Mouse (Mus musculus) hindbrain, embryonic 15.5 days (tissue): ENCODE results near the gene Sdccag8. TPM values are rescaled to one million over a fixed set of nuclear protein-coding genes. Genes with fewer than 3 reads are reported as not detected.

ENCODE experiments used
- ATAC-seq: fragments of 200-750 bp; cut with Nextera tagmentation; 2 replicates; pipeline ENCODE4 v1.8.0; 2017; ENCODE audit warnings: low read depth, moderate number of reproducible peaks, moderate TSS enrichment; ENCODE audit not compliant: low FRiP score
- H3K27ac ChIP-seq: fragments of 300-500 bp; sonication (generic); replicated peaks from 2 replicates; pipeline ENCODE4 v1.5.1; 2015; ENCODE audit warnings: mild to moderate bottlenecking, inconsistent platforms
- H3K27me3 ChIP-seq: fragments of 300-500 bp; sonication (generic); 2 replicates; pipeline ENCODE4 v1.6.1; 2015; ENCODE audit warnings: control low read depth, inconsistent platforms
- H3K36me3 ChIP-seq: fragments of 300-500 bp; sonication (generic); 2 replicates; pipeline ENCODE4 v1.6.1; 2015; ENCODE audit warnings: control low read depth, inconsistent platforms
- H3K4me1 ChIP-seq: fragments of 300-500 bp; sonication (generic); replicated peaks from 2 replicates; pipeline ENCODE4 v1.6.1; 2015; ENCODE audit warnings: control low read depth, inconsistent platforms
- H3K4me2 ChIP-seq: fragments of 300-500 bp; sonication (generic); 2 replicates; pipeline ENCODE4 v1.6.1; 2015; ENCODE audit warnings: moderate library complexity, mild to moderate bottlenecking, inconsistent platforms
- H3K4me3 ChIP-seq: fragments of 300-500 bp; sonication (generic); 2 replicates; pipeline ENCODE4 v1.5.1; 2015; ENCODE audit warnings: mild to moderate bottlenecking, inconsistent platforms
- H3K9ac ChIP-seq: fragments of 300-500 bp; sonication (generic); 2 replicates; pipeline ENCODE4 v1.6.1; 2015; ENCODE audit warnings: inconsistent platforms
- H3K9me3 ChIP-seq: fragments of 300-500 bp; sonication (generic); 2 replicates; pipeline ENCODE4 v1.6.1; 2016; ENCODE audit warnings: control low read depth, inconsistent platforms
- WGBS: fragments of 180-500 bp; shearing (Covaris S2); methylation state at CpG from one replicate; pipeline ENCODE4 v1.1.7; 2015; 5-methylcytosine and 5-hydroxymethylcytosine counted together
- polyA plus RNA-seq: library from polyadenylated mRNA; unstranded; fragments of >200 nt; fragmentation: Nextera tagmentation; extraction: Ambion mirVana; gene quantifications from 2 replicates; pipeline ENCODE4 v1.2.1, GENCODE M21; 2015

The Sdccag8 gene
- polyA plus RNA-seq, 1 experiment from 2014 or later, result 22.8 TPM

GRCm38 (mm10) chr1:176851401-176851800 is 36.9 kb downstream of the Sdccag8 start:
- ATAC-seq, result no peak

DNA sequence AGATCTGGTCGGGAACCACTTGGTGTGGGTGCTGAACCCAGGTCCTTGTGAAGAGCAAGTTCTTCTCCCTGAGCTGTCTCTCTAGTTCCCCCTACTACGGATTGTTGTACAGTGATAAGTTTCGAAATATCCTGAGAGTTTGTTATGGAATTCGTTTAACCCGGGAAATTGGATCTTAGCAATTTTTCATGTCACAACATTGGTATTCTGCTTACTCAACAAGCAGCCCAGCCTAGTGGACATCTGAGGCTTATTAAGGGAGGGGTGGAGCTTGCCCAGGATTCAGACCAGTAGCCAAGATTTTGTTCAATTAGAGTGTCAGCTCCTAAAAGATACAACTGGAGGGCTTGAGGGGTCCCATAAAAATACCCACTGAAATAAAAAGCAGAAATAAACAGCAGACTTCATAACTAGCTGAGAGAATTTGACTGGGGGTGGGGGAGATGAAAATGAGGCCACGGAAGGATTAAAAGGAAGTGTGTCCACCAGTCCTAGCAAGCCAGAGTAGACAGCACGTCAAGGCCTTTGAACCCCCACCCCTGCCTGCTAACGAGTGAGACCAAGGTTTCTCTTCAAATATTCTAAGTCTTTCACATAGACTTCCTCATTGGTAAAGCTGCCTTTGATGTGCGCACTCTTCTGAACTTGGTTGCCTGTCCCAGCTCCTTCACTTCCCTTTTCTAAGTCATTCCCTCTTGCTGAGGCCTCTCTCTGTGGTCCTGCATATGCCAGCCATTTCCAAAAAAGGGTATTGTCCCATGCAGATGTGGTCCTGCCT is 38.5 kb downstream of the Sdccag8 start:
- Histone ChIP-seq H3K4me2 (no peak overlapping the region), H3K4me1 (no peaks in the 10 kb centered on the region), H3K4me3 (no peak overlapping the region), H3K9ac (no peak overlapping the region), H3K27ac (no peak overlapping the region), H3K36me3 (peaks cover 13% of the 10 kb centered on the region), H3K9me3 (no peaks in the 10 kb centered on the region), H3K27me3 (no peaks in the 10 kb centered on the region)
- 90% methylated on average over 9 of the region's 9 CpGs for WGBS
- ATAC-seq, result no peak

More at GRCm38 (mm10) chr1:176851401-176851800, 36.9 kb downstream of the Sdccag8 start:
- no peaks in the 10 kb centered on the region for H3K27me3 ChIP-seq
- no peaks in the 10 kb centered on the region for H3K9me3 ChIP-seq
- no peaks in the 10 kb centered on the region for H3K4me1 ChIP-seq
- H3K27ac ChIP-seq, result no peak overlapping the region
- no peak overlapping the region for H3K9ac ChIP-seq
- H3K4me3 ChIP-seq, result no peak overlapping the region
- no peak overlapping the region for H3K4me2 ChIP-seq
- peaks cover 14% of the 10 kb centered on the region for H3K36me3 ChIP-seq
- WGBS, result 96% methylated on average over 7 of the region's 7 CpGs

- Histone ChIP-seq H3K27me3 (no peaks in the 10 kb centered on the region), H3K9me3 (no peaks in the 10 kb centered on the region), H3K4me3 (no peak overlapping the region), H3K27ac (no peak overlapping the region), H3K4me1 (no peaks in the 10 kb centered on the region), H3K4me2 (no peak overlapping the region), H3K9ac (no peak overlapping the region), H3K36me3 (no peaks in the 10 kb centered on the region)
- WGBS, result 60% methylated on average over 9 of the region's 9 CpGs
- peak; percentile 38 for ATAC-seq
Observed at GRCm38 (mm10) chr1:176861981-176862644, 47.7 kb downstream of the Sdccag8 start.

DNA sequence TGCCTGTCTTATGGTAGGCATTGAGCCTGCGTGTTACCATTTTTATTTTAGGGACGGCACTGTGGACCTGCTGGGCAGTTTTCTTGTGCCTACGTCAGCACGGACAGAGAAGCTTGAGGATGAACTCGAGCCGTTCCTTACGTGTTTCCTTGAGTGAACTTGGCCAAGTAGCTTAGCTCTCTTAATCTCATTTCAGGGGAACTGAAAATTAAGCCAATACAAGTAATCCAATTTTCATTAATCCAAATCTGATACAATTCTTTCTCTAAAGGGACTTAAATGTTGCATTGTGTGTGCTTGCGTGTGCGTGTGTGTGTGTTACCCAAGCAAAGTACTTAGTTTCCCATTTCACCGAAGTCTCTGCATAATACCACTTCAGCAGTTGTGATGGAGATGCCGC is 56.0 kb downstream of the Sdccag8 start:
- H3K27me3 ChIP-seq, result no peaks in the 10 kb centered on the region
- H3K9ac ChIP-seq, result no peak overlapping the region
- 90% methylated on average over 11 of the region's 11 CpGs for WGBS
- no peak overlapping the region for H3K4me2 ChIP-seq
- no peaks in the 10 kb centered on the region for H3K36me3 ChIP-seq
- no peaks in the 10 kb centered on the region for H3K4me1 ChIP-seq
- no peak for ATAC-seq
- no peak overlapping the region for H3K27ac ChIP-seq
- no peaks in the 10 kb centered on the region for H3K9me3 ChIP-seq
- H3K4me3 ChIP-seq, result no peak overlapping the region

- H3K9ac ChIP-seq, result no peak overlapping the region
- H3K9me3 ChIP-seq, result no peaks in the 10 kb centered on the region
- no peak overlapping the region for H3K4me3 ChIP-seq
- H3K4me1 ChIP-seq, result no peaks in the 10 kb centered on the region
- ATAC-seq, result no peak
- H3K4me2 ChIP-seq, result no peak overlapping the region
- no peak overlapping the region for H3K27ac ChIP-seq
- H3K36me3 ChIP-seq, result no peaks in the 10 kb centered on the region
- 54% methylated on average over 3 of the region's 3 CpGs for WGBS
- H3K27me3 ChIP-seq, result no peaks in the 10 kb centered on the region
Observed at GRCm38 (mm10) chr1:176871975-176872374, 57.5 kb downstream of the Sdccag8 start.

DNA sequence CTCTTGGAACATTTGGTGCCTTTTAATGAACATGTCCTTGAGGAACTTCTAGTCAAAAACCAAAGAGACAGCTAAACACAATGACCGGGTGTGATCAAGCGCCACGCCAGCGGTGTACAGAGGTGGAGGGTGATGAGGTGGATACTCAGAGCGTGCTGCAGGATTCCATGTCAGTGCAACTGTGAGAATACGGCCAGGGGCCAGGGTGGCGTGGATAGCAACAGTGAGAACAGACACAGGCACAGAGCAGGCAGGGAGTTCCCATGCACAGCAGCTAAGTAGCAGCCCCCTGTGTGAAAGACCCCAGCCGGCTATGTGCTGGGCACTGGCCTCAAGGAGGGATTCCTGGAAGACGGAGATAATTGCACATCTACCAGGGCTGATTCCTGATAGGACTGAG is 59.0 kb downstream of the Sdccag8 start:
- no peaks in the 10 kb centered on the region for H3K36me3 ChIP-seq
- ATAC-seq, result no peak
- H3K27ac ChIP-seq, result no peak overlapping the region
- H3K4me2 ChIP-seq, result no peak overlapping the region
- WGBS, result 84% methylated on average over 9 of the region's 9 CpGs
- H3K27me3 ChIP-seq, result no peaks in the 10 kb centered on the region
- no peaks in the 10 kb centered on the region for H3K4me1 ChIP-seq
- no peaks in the 10 kb centered on the region for H3K9me3 ChIP-seq
- no peak overlapping the region for H3K4me3 ChIP-seq
- H3K9ac ChIP-seq, result no peak overlapping the region

DNA sequence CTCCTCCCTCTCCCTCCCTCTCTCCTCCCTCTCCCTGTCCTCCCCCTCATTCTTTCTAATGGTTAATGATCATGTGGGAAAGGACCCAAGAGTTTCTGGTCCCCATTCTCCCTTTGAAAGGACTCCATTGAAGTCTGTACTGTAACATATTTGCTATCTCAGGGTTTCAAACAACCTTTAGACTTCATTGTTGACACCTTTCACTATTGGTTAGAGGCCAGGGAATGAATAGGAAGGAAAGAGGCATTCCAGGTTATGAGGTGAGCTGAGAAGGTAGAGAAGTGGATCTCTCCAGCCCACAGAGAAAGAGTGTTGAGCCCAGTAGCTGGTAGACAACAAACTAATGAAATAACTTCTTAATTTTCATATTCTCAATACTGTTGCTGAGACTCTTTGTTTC is 59.7 kb downstream of the Sdccag8 start:
- Histone ChIP-seq H3K9ac (no peak overlapping the region), H3K4me2 (no peak overlapping the region), H3K36me3 (no peaks in the 10 kb centered on the region), H3K27me3 (no peaks in the 10 kb centered on the region), H3K27ac (no peak overlapping the region), H3K4me3 (no peak overlapping the region), H3K9me3 (no peaks in the 10 kb centered on the region), H3K4me1 (no peaks in the 10 kb centered on the region)
- no peak for ATAC-seq

DNA sequence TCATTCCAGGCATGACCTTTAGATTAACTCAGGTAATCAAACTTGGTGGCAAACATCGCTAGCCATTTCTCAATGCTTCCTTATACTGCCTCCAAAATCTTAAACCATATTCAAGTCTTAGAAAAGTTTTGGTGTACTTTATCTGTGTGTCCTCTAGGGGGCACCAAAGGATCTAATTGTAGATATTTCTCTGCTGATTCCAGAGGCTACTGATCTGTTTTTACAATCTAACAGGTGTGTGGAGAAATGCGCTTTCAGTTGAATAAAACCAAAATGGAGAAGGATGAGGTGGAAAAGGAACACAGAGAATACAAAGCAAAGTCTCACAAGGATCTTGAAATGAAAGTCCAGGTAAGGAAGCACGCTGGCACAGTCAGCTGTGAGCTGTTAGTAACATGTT is 63.3 kb downstream of the Sdccag8 start:
- WGBS, result 34% methylated on average over 3 of the region's 3 CpGs

GRCm38 (mm10) chr1:176879005-176879404 is 64.5 kb downstream of the Sdccag8 start:
- no peaks in the 10 kb centered on the region for H3K36me3 ChIP-seq
- WGBS, result 41% methylated on average over 2 of the region's 2 CpGs
- H3K27ac ChIP-seq, result no peak overlapping the region
- H3K9ac ChIP-seq, result no peak overlapping the region
- H3K4me3 ChIP-seq, result no peak overlapping the region
- peaks cover 10% of the 10 kb centered on the region for H3K4me1 ChIP-seq
- H3K9me3 ChIP-seq, result no peaks in the 10 kb centered on the region
- H3K27me3 ChIP-seq, result no peaks in the 10 kb centered on the region
- ATAC-seq, result peak; percentile 64; the same call in 1 of the 2 replicates
- no peak overlapping the region for H3K4me2 ChIP-seq

More for the DNA sequence above, 63.3 kb downstream of the Sdccag8 start:
- no peak overlapping the region for H3K4me3 ChIP-seq
- no peak for ATAC-seq
- no peaks in the 10 kb centered on the region for H3K9me3 ChIP-seq
- H3K27ac ChIP-seq, result no peak overlapping the region
- H3K9ac ChIP-seq, result no peak overlapping the region
- peaks cover 10% of the 10 kb centered on the region for H3K4me1 ChIP-seq
- no peaks in the 10 kb centered on the region for H3K36me3 ChIP-seq
- no peak overlapping the region for H3K4me2 ChIP-seq
- no peaks in the 10 kb centered on the region for H3K27me3 ChIP-seq

DNA sequence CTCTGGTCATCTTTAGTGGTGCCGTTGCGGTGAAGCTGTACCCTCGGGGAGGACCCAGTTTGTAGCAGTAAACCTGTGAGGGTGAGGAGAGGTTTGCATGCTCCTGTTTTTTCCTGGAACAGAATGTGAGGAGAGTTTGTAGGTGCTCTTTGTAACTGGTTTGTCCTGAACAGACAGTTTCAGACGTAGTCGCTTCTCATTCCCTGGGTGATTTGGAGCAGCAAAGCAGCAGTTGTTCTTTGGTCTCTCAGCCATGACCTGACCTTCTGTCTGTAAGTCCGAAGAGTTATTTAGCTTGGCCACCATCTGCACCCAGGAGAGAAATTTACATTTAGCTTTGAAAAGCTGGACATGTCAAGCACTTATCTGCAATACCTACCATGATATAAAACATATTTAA is 65.2 kb downstream of the Sdccag8 start:
- Histone ChIP-seq H3K36me3 (no peaks in the 10 kb centered on the region), H3K4me3 (no peak overlapping the region), H3K4me2 (no peak overlapping the region), H3K4me1 (peaks cover 10% of the 10 kb centered on the region), H3K27me3 (no peaks in the 10 kb centered on the region), H3K9ac (no peak overlapping the region), H3K27ac (no peak overlapping the region), H3K9me3 (no peaks in the 10 kb centered on the region)
- no peak for ATAC-seq
- WGBS, result 20% methylated on average over 6 of the region's 6 CpGs

GRCm38 (mm10) chr1:176880101-176880500 is 65.6 kb downstream of the Sdccag8 start:
- H3K27me3 ChIP-seq, result no peaks in the 10 kb centered on the region
- H3K4me1 ChIP-seq, result peaks cover 10% of the 10 kb centered on the region
- H3K9ac ChIP-seq, result no peak overlapping the region
- H3K4me3 ChIP-seq, result no peak overlapping the region
- no peak overlapping the region for H3K4me2 ChIP-seq
- WGBS, result 18% methylated on average over 5 of the region's 5 CpGs
- no peak for ATAC-seq
- no peak overlapping the region for H3K27ac ChIP-seq
- H3K36me3 ChIP-seq, result no peaks in the 10 kb centered on the region
- no peaks in the 10 kb centered on the region for H3K9me3 ChIP-seq

DNA sequence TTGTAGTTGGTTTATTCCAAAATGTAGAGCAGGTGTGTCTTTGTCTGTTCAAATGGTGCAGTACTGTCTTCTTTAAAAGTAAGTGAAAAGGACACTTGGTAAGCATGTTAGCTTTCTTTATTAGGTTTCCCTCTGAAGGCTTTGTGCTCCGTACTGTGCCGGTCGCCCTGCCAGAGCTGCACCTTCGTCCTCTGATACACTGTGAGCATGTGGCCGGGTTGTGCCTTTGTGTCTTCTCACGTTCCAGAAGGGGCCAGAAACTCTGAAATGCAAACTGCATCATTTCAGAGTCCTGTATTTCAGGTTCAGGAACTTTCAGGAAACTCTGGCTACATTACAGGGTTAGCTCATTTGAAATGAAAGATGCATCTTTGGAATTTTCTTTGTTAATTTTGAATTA is 66.5 kb downstream of the Sdccag8 start:
- WGBS, result 32% methylated on average over 6 of the region's 6 CpGs
- Histone ChIP-seq H3K4me3 (no peak overlapping the region), H3K9ac (no peak overlapping the region), H3K4me2 (no peak overlapping the region), H3K27me3 (no peaks in the 10 kb centered on the region), H3K27ac (no peak overlapping the region), H3K36me3 (no peaks in the 10 kb centered on the region), H3K9me3 (no peaks in the 10 kb centered on the region), H3K4me1 (peaks cover 15% of the 10 kb centered on the region)
- no peak for ATAC-seq
